Mouse (Mus musculus) thymus, adult 2 months (tissue): ENCODE data around the gene Syn1. TPM values are rescaled to one million over a fixed set of nuclear protein-coding genes. Genes with fewer than 3 reads are reported as not detected.

ENCODE experiments used
- DNase-seq: peaks from one replicate; pipeline ENCODE4 v3.0.0; 2021
- H3K27ac ChIP-seq: fragments of 200-500 bp; 2 replicates; pipeline ENCODE4 v1.5.1; 2012; ENCODE audit warnings: low read length, control low read depth; ENCODE audit not compliant: control insufficient read depth, insufficient read depth
- H3K27me3 ChIP-seq: fragments of 200-500 bp; 2 replicates; pipeline ENCODE4 v1.6.1; 2012; ENCODE audit warnings: mild to moderate bottlenecking, low read length, moderate library complexity, mixed read lengths; ENCODE audit not compliant: control insufficient read depth, insufficient read depth
- H3K36me3 ChIP-seq: fragments of 200-500 bp; 2 replicates; pipeline ENCODE4 v1.6.1; 2012; ENCODE audit warnings: mild to moderate bottlenecking, low read length, moderate library complexity; ENCODE audit not compliant: control insufficient read depth, insufficient read depth
- H3K4me1 ChIP-seq: fragments of 200-500 bp; replicated peaks from 2 replicates; pipeline ENCODE4 v1.6.1; 2012; ENCODE audit warnings: low read length; ENCODE audit not compliant: control insufficient read depth, insufficient read depth
- H3K4me3 ChIP-seq: fragments of 200-500 bp; 2 replicates; pipeline ENCODE4 v1.5.1; 2012; ENCODE audit warnings: mild to moderate bottlenecking, low read length, control low read depth, moderate library complexity; ENCODE audit not compliant: control insufficient read depth, insufficient read depth
- CTCF ChIP-seq: fragments of 200-500 bp; IDR thresholded peaks from 2 replicates; pipeline ENCODE4 v1.5.1; 2012; ENCODE audit warnings: mild to moderate bottlenecking, control low read depth, low read length, moderate library complexity, borderline replicate concordance; ENCODE audit not compliant: control insufficient read depth, poor library complexity, insufficient read depth; ENCODE audit errors: extremely low read depth
- POLR2A ChIP-seq: fragments of 200-500 bp; IDR thresholded peaks from 2 replicates; pipeline ENCODE4 v1.6.1; 2012; ENCODE audit warnings: mild to moderate bottlenecking, low read length, control low read depth, moderate library complexity; ENCODE audit not compliant: control insufficient read depth, poor library complexity, insufficient read depth; ENCODE audit errors: extremely low read depth
- WGBS: fragments of 180-500 bp; shearing (Covaris S2); methylation state at CpG from one replicate; pipeline ENCODE4 v1.1.7; 2018; 5-methylcytosine and 5-hydroxymethylcytosine counted together
- polyA plus RNA-seq: library from polyadenylated mRNA; depleted of rRNA; stranded (reverse); fragments of >200 nt; gene quantifications from 2 replicates; pipeline ENCODE4 v1.2.3, GENCODE M21; 2012; rRNA removed

Syn1 gene
- polyA plus RNA-seq = 0.67 and 0.88 TPM in 2 replicates

GRCm38 (mm10) chrX:20920844-20921364, at the start of gene Syn1:
Gene Syn1 (minus strand): TSS chrX:20921004.
- no peaks in the 10 kb centered on the region for H3K36me3 ChIP-seq
- no peak within 1 kb of the TSS for H3K27ac ChIP-seq
- peaks cover 8% of the 10 kb centered on the region for H3K4me1 ChIP-seq
- TF ChIP-seq CTCF = no peak
- TF ChIP-seq POLR2A = no peak
- peaks cover 4% of the 10 kb centered on the region; the same call in 1 of the 2 replicates for H3K27me3 ChIP-seq
- peak within 1 kb of the TSS; percentile 33 for H3K4me3 ChIP-seq
- peak; percentile 62 for DNase-seq
- under 1% methylated on average over 30 of the region's 44 CpGs for WGBS

DNA sequence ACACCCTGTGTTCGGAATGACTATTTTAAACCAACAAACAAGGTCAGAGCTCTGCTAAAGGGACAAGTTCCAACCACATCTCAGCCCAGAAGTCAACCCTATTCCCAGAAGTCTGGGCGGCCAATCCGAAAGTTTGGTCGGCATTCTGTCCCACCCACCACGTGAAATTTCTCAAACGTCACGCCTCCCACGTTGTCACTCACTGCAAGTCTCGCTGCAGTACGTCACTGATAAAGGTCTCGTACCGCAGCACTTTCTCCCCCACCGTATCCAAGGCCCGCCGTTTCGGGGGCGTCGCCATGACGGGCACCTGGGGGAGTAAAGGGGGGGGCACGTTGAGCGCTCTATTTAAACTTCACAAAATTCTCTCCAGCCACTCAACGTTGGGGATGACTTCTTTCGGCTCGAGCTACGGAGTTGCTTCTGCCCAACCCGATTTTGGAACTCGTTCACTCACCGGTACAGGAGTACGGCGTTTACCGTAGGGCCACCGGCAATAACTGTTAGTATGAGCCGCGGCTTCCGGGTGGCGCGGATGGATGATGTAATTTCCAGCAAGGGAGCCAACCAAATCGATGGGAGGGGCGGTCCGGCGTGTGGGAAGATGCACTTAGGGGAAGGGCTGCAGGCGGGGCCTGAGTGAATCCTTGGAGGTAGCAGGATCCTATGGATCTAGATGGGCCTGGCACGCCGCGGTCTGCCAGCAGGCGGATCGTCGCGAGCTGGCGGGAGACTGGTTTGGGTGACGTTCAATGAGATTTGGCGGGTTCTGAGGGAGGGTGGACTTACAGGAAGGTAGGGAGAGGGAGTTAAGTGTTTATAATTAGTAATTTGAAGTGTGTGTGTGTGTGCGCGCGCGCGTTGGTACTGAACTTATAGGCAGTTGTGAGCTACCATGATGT, 40.9 kb upstream of the Syn1 start, which contains the start of gene Uxt:
TSS of gene Uxt (minus strand) at position 541 of the 902 bp plus-strand sequence.
- no peaks in the 10 kb centered on the region for H3K27me3 ChIP-seq
- H3K27ac ChIP-seq = peak within 1 kb of the TSS; percentile 88
- WGBS = under 1% methylated on average over 57 of the region's 57 CpGs
- peak within 1 kb of the TSS; percentile 100 for H3K4me3 ChIP-seq
- H3K4me1 ChIP-seq = no peaks in the 10 kb centered on the region
- DNase-seq = peak; percentile 82
- H3K36me3 ChIP-seq = no peaks in the 10 kb centered on the region
- TF ChIP-seq CTCF (no peak), POLR2A (no peak)

- 4% methylated on average over 18 of the region's 30 CpGs for WGBS
- DNase-seq = peak; percentile 78
- H3K27me3 ChIP-seq = no peaks in the 10 kb centered on the region
- TF ChIP-seq CTCF = no peak
- TF ChIP-seq POLR2A = no peak
- H3K4me3 ChIP-seq = peak within 1 kb of the TSS; percentile 72
- peaks cover 4% of the 10 kb centered on the region for H3K4me1 ChIP-seq
- H3K27ac ChIP-seq = no peak within 1 kb of the TSS
- no peaks in the 10 kb centered on the region for H3K36me3 ChIP-seq
These were observed 29.5 kb upstream of the Syn1 start, which contains the start of gene Elk1 for GRCm38 (mm10) chrX:20950191-20950880. Gene Elk1 (minus strand): TSS chrX:20950608.

DNA sequence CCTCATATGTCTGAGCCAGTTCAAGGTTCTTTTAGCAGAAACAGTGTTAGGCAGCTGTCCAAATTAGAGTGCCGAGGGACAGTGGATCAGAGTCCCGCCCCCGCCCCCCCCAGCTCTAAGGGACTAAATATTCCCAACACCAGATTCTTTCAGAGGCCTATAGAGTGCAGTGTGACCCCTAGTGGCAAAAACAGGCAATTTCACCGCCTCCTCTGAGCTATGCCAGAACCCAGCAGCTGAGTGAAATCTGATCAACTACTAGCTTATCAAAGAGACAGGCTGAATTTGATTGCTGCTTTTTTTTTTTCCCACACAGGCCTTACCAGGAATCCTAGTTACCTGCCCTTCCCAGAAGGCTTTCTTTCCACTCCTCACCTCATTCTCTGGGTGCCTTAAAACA, 25.3 kb upstream of the Syn1 start:
- Histone ChIP-seq H3K36me3 (no peaks in the 10 kb centered on the region), H3K4me1 (peaks cover 4% of the 10 kb centered on the region), H3K27ac (no peak overlapping the region), H3K27me3 (no peaks in the 10 kb centered on the region), H3K4me3 (no peak overlapping the region)
- TF ChIP-seq POLR2A (no peak), CTCF (no peak)
- WGBS = 9% methylated on average over 4 of the region's 4 CpGs
- DNase-seq = peak; percentile 28

GRCm38 (mm10) chrX:20931963-20932362, 11.2 kb upstream of the Syn1 start:
- 10% methylated on average over 1 of the region's 1 CpGs for WGBS
- peaks cover 6% of the 10 kb centered on the region; the same call in 1 of the 2 replicates for H3K36me3 ChIP-seq
- DNase-seq = no peak

DNA sequence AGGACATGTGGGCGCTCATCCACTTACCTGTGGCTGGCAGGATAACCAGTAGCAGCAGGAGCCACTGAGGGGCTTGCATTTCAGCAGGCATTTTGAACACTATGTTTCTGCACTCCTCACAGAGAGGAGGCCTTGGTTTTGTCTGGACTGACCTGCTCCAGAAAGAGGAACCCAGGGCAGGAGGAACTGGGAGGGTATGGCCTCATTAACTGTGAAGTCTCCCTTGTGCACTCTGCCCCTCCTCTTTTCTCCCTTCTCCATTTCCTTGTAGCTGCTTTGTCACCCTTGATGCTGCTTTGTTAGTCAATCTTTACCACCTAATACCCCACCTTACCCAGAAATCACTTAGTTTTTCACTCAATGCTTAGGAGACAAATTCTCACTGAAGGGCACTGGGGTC, 10.6 kb upstream of the Syn1 start, which contains the start of gene Cfp:
TSS of gene Cfp (minus strand) at position 192 of the 400 bp plus-strand sequence.
- Histone ChIP-seq H3K4me1 (no peaks in the 10 kb centered on the region), H3K27ac (no peak within 1 kb of the TSS), H3K4me3 (no peak within 1 kb of the TSS), H3K27me3 (no peaks in the 10 kb centered on the region), H3K36me3 (peaks cover 3% of the 10 kb centered on the region; the same call in 1 of the 2 replicates)
- 76% methylated on average over 1 of the region's 1 CpGs for WGBS
- DNase-seq = no peak
- TF ChIP-seq CTCF (no peak), POLR2A (no peak)

More at GRCm38 (mm10) chrX:20931963-20932362, 11.2 kb upstream of the Syn1 start:
- Histone ChIP-seq H3K4me3 (no peak overlapping the region), H3K27ac (no peak overlapping the region), H3K27me3 (no peaks in the 10 kb centered on the region), H3K4me1 (no peaks in the 10 kb centered on the region)
- TF ChIP-seq CTCF (no peak), POLR2A (no peak)
